Mouse (Mus musculus): ENCODE measurements around the gene Pdpn.
"Not testable (repeated sequence)": the region's sequence is repeated elsewhere in the genome, so short reads cannot be mapped to it uniquely, and the experiment has no call there.

The Pdpn gene

GRCm38 (mm10) chr4:143299325-143300070 lies at the start of gene Pdpn:
Gene Pdpn (minus strand): TSS chr4:143299564.
- peak; percentile 68 for DNase-seq

DNA sequence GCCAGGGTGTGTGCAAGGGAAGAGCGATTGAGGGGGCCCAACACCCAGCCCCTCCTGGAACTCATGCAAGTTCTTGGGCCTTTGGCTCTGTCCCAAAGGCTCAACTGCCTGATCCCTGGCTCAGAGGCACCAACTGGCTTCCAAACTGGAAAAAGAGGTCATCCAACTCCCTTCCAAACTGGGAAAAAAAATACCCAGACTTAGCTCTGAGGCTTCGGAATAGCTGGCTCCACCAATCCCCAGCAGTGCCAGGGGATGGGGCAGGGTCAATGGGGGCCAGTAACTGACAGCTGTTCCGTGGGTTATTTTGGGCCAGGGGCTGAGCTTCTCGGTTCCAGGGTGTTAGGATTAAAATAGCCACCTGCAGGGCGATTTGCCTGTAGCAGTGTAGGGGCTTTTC lies 49.3 kb upstream of the Pdpn start:
- DNase-seq = no peak

- not testable (repeated sequence) for DNase-seq
These were observed 46.1 kb upstream of the Pdpn start for GRCm38 (mm10) chr4:143345491-143345890.

- DNase-seq = no peak
These were observed 42.1 kb upstream of the Pdpn start for GRCm38 (mm10) chr4:143341470-143341869.

DNA sequence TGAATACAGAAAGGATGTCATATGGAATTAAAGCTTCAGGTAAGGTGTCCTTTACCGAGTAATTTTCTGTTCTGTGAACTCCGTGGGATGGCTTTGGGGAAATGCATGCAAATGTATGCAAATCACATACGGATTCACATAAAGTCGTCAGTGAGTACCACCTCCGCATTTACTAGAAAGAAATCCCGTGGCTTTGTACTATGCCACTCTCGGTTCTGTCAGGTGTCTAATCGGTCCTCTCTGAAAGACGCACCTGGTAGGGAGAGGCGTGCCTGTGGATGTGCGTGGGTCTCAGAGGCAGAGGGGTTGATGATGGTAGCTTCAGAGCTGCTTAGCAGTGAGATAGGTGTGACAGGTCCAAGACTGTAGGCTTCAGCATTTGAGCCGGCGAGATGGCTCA lies 40.4 kb upstream of the Pdpn start:
- no peak for DNase-seq

- no peak for DNase-seq
These were observed 36.7 kb upstream of the Pdpn start for GRCm38 (mm10) chr4:143336096-143336495.

- no peak for DNase-seq
These were observed 35.6 kb upstream of the Pdpn start for GRCm38 (mm10) chr4:143334995-143335394.

DNA sequence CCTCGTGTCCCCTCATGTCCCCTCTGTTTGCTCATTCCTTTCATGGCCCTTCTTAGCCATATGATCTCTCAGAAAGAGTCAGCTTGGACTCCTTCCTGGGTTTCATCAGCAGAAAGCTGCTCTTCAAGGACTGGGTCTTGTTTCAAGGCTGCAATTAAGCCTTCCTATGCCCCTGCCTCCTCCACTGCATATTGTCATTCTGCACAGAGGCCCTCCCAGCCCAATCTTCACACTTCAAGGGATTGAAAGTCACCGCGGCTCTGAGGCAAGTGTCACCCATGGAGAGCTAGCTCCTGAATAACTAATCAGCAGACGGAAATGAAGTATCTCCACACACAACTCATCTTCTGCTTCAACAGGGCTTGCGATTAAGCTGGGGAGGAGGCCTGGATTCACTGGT lies 34.8 kb upstream of the Pdpn start:
- DNase-seq = no peak

DNA sequence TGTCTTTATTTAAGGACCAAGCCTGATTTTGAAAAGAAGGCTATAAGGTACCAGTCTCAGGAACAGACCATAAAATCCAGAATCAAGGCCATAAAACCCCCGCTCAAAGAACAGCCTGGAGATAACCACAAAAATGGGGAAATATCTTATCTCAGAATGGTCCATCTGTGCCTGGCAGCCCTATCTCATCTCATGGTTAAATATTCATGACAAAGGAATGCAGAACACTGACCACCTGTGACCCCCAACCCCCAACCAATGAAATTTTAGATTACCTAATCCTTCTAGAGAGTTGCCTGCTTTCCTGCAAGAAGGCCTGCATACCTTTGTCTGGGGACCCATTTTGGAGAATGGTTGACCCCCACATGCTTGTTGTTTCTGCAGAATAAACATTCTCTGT lies 32.4 kb upstream of the Pdpn start:
- DNase-seq = no peak

- peak; percentile 10 for DNase-seq
These were observed 31.2 kb upstream of the Pdpn start for GRCm38 (mm10) chr4:143330566-143330965.

- DNase-seq = peak; percentile 72
These were observed 26.2 kb upstream of the Pdpn start for GRCm38 (mm10) chr4:143325625-143325941.

GRCm38 (mm10) chr4:143324925-143325624 lies 25.7 kb upstream of the Pdpn start:
- no peak for DNase-seq

- no peak for DNase-seq
These were observed 25.0 kb upstream of the Pdpn start for GRCm38 (mm10) chr4:143324176-143324924.

GRCm38 (mm10) chr4:143313299-143313698 lies 13.9 kb upstream of the Pdpn start:
- DNase-seq = no peak

- DNase-seq = peak; percentile 43
These were observed 12.0 kb upstream of the Pdpn start for GRCm38 (mm10) chr4:143311341-143311740.

- no peak for DNase-seq
These were observed 6.8 kb upstream of the Pdpn start for GRCm38 (mm10) chr4:143305987-143306772.

DNA sequence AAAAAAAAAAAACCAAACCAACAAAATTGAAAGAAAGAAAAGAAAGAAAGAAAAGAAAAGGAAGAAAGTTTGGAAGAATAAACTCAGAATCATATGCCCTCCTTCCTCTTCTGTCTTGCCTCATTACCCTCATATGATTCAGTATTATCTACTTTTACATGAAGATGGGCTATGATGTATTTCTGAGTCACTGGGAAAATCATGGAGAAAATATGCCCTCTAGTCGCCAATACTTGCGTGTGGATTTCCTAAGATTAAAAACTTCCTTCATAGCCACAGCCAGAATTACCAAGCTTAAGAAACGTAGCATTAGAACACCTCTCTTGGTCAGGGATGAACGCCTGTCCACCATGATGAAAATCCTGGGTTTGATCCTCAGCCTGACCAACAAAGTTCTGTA lies 5.7 kb upstream of the Pdpn start:
- DNase-seq = no peak

- DNase-seq = no peak
These were observed 3.0 kb upstream of the Pdpn start for GRCm38 (mm10) chr4:143302279-143302890.

DNA sequence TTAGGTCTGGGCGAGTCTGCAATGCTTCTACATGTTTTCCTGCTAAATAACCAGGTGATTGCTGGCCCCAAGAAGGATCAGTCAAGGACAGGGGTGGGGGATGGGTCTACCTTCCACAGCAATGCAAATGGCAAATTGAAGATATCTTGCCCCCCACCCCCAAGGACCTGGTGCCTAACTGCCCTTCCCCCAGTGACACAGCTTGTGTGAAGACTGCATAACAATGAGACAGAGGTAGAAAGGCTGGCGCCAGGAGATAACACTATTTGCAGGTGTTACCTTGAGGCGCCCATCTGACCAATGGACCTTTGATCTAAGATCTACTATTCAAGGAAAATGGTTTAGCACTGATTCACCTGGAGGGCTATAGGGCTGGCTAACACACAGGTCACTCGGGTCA lies 2.5 kb upstream of the Pdpn start:
- no peak for DNase-seq

- no peak for DNase-seq
These were observed 1.7 kb upstream of the Pdpn start for GRCm38 (mm10) chr4:143301042-143301441.

DNA sequence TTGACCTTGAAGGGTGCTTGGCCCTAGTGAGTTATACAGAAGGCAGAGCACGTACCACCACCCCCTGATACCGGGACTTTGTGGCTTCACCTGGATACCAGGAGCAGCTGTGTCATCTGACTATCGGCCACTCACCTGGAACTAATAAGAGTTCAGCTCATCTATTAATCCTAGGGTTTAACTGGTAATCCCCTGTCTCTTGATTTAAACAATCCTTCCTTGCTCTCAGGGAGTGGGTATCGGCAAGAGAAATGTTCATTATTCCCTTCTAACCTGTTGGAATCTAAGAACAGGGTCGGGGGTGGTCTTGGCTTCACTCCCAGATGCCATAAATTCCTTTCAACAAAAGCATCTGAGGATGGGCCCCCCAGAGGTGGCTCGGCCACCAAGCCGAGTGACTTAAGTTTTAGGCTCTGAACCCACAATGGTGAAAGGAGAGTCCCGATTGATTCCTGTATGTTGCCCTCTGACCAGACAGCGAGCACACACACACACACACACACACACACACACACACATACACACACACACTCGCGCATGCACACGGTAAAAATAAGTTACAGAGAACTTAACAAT lies 837 bp upstream of the Pdpn start:
- DNase-seq = no peak

All from lung, postnatal 10 days (tissue).